Mouse (Mus musculus) liver, embryonic 14.5 days (tissue): ENCODE results near the gene Rgs2.

Source experiments
- CTCF ChIP-seq: IDR thresholded peaks from 2 replicates; pipeline ENCODE4 v1.5.1; 2016; ENCODE audit warnings: antibody characterized with exemption, low read depth, control low read depth
- EP300 ChIP-seq: IDR thresholded peaks from 2 replicates; pipeline ENCODE4 v1.6.1; 2016; ENCODE audit warnings: antibody characterized with exemption, low read depth

- TF ChIP-seq EP300 (no peak), CTCF (no peak)
Measured at GRCm38 (mm10) chr1:143952841-143953240, 51.1 kb downstream of the Rgs2 start.
